Mouse (Mus musculus): ENCODE data around the gene Ubac2. TPM values are rescaled to one million over a fixed set of nuclear protein-coding genes. Genes with fewer than 3 reads are reported as not detected.

Gene Ubac2
- total RNA-seq, 2 experiments from 2014 or later = 35.4 to 36.5 TPM

- no peak for DNase-seq
These were observed 73.1 kb downstream of the Ubac2 start for GRCm38 (mm10) chr14:121951399-121952045.

- DNase-seq = no peak
These were observed 73.6 kb downstream of the Ubac2 start for GRCm38 (mm10) chr14:121952046-121952400.

- DNase-seq = no peak
These were observed 75.7 kb downstream of the Ubac2 start for GRCm38 (mm10) chr14:121954129-121954528.

- no peak for DNase-seq
These were observed 76.2 kb downstream of the Ubac2 start for GRCm38 (mm10) chr14:121954608-121955007.

- DNase-seq = no peak
These were observed 76.9 kb downstream of the Ubac2 start for GRCm38 (mm10) chr14:121955176-121955795.

- no peak for DNase-seq
These were observed 77.9 kb downstream of the Ubac2 start for GRCm38 (mm10) chr14:121956291-121956690.

- no peak for DNase-seq
These were observed 78.9 kb downstream of the Ubac2 start for GRCm38 (mm10) chr14:121957176-121957871.

GRCm38 (mm10) chr14:121958041-121958750, 79.8 kb downstream of the Ubac2 start:
- DNase-seq = no peak

- peak in 1 of 2 experiments; percentile 20 for DNase-seq
These were observed 80.5 kb downstream of the Ubac2 start for GRCm38 (mm10) chr14:121958751-121959537.

GRCm38 (mm10) chr14:121959538-121959980, 81.1 kb downstream of the Ubac2 start:
- DNase-seq = no peak

- no peak for DNase-seq
These were observed 81.6 kb downstream of the Ubac2 start for GRCm38 (mm10) chr14:121960031-121960430.

- no peak for DNase-seq
These were observed 82.1 kb downstream of the Ubac2 start for GRCm38 (mm10) chr14:121960531-121960930.

GRCm38 (mm10) chr14:121960997-121961396, 82.6 kb downstream of the Ubac2 start:
- no peak for DNase-seq

- DNase-seq = no peak
These were observed 83.2 kb downstream of the Ubac2 start for GRCm38 (mm10) chr14:121961496-121962127.

GRCm38 (mm10) chr14:121962128-121962890, 83.9 kb downstream of the Ubac2 start:
- DNase-seq = peak; percentile 11 to 17

- no peak for DNase-seq
These were observed 85.0 kb downstream of the Ubac2 start for GRCm38 (mm10) chr14:121963251-121963941.

- DNase-seq = no peak
These were observed 85.5 kb downstream of the Ubac2 start for GRCm38 (mm10) chr14:121963942-121964335.

GRCm38 (mm10) chr14:121964990-121965389, 86.6 kb downstream of the Ubac2 start, which contains the start of gene Gpr183:
TSS of gene Gpr183 (minus strand) at chr14:121965195.
- DNase-seq = no peak

GRCm38 (mm10) chr14:121965461-121965860, 87.0 kb downstream of the Ubac2 start:
- no peak for DNase-seq

GRCm38 (mm10) chr14:121967095-121967494, 88.7 kb downstream of the Ubac2 start:
- no peak for DNase-seq
